Comparison of ENCODE assay signal across 8 mouse cellular contexts in genomic region chr5:120813023-120813422, GRCm38 (mm10). TPM values are rescaled to one million over a fixed set of nuclear protein-coding genes. Genes with fewer than 3 reads are reported as not detected.
A peak's percentile ranks its signal among the peaks of the same experiment; 100 is the strongest.
DNase-seq lines count a peak whose midpoint lies in the region; ATAC-seq and TF ChIP-seq lines count a peak whose summit lies in the region.

No protein-coding gene starts in this region.

- H3K9me3 ChIP-seq in hindbrain, embryonic 10.5 days = no peaks in the 10 kb centered on the region
- no peaks in the 10 kb centered on the region for H3K9me3 ChIP-seq in midbrain, embryonic 10.5 days (replicated peaks)

- H3K36me3 ChIP-seq in kidney, adult 2 months (ENCODE audit: control insufficient read depth, insufficient read depth, low read length) = no peaks in the 10 kb centered on the region
- H3K36me3 ChIP-seq in hindbrain, embryonic 10.5 days = no peaks in the 10 kb centered on the region
- H3K36me3 ChIP-seq in midbrain, embryonic 10.5 days = no peaks in the 10 kb centered on the region

- no peak for TF ChIP-seq CTCF in kidney, adult 2 months (conservative IDR thresholded peaks at IDR 0.05; ENCODE audit: insufficient read depth, insufficient read length, low read depth, low read length)
- no peak for TF ChIP-seq CTCF in bone marrow, adult 2 months (IDR thresholded peaks at IDR 0.05; ENCODE audit: control insufficient read depth, insufficient read depth, low read length)

- DNase-seq in kidney, adult 2 months = no peak
- no peak for DNase-seq in kidney, adult 18-20 months
- DNase-seq in hindbrain, embryonic 10.5 days (ENCODE audit: low spot score) = no peak
- DNase-seq in midbrain, embryonic 10.5 days (ENCODE audit: low spot score) = no peak
- no peak for DNase-seq in left cerebral cortex, postnatal 10 days (ENCODE audit: extremely low spot score in 1 of 2, low spot score in 2 of 2)
- DNase-seq in right cerebral cortex, postnatal 10 days (ENCODE audit: low spot score in 2 of 2) = no peak

- no peak for TF ChIP-seq POLR2A in kidney, adult 2 months (IDR thresholded peaks at IDR 0.05; ENCODE audit: low read depth, low read length)
- TF ChIP-seq POLR2A in bone marrow, adult 2 months (IDR thresholded peaks at IDR 0.05; ENCODE audit: borderline replicate concordance, control insufficient read depth, low read depth, low read length) = no peak

- peaks cover 6% of the 10 kb centered on the region; the same call in 1 of the 2 replicates for H3K4me1 ChIP-seq in kidney, adult 2 months (ENCODE audit: control insufficient read depth, insufficient read depth, low read length)
- H3K4me1 ChIP-seq in bone marrow, adult 2 months (ENCODE audit: control insufficient read depth, insufficient read depth, low read length) = peaks cover 5% of the 10 kb centered on the region
- H3K4me1 ChIP-seq in hindbrain, embryonic 10.5 days (replicated peaks) = peaks cover 13% of the 10 kb centered on the region
- peaks cover 13% of the 10 kb centered on the region for H3K4me1 ChIP-seq in midbrain, embryonic 10.5 days

- ATAC-seq in cerebellum, adult (ENCODE audit: insufficient number of reproducible peaks, low FRiP score, low TSS enrichment) = no peak

- 59% methylated on average over 6 of the region's 6 CpGs for WGBS in kidney, adult 2 months
- 41% methylated on average over 6 of the region's 6 CpGs for WGBS in bone marrow, adult 2 months
- WGBS in hindbrain, embryonic 10.5 days = 85% methylated on average over 6 of the region's 6 CpGs
- 88% methylated on average over 6 of the region's 6 CpGs for WGBS in midbrain, embryonic 10.5 days

- H3K27me3 ChIP-seq in kidney, adult 2 months (replicated peaks; ENCODE audit: control insufficient read depth, insufficient read depth, low read length) = no peaks in the 10 kb centered on the region
- H3K27me3 ChIP-seq in hindbrain, embryonic 10.5 days (ENCODE audit: insufficient read depth, poor library complexity, severe bottlenecking) = no peaks in the 10 kb centered on the region
- no peaks in the 10 kb centered on the region; the same call in 1 of the 2 replicates for H3K27me3 ChIP-seq in midbrain, embryonic 10.5 days (ENCODE audit: low read depth, poor library complexity, severe bottlenecking)

- peak overlapping the region; percentile 50 for H3K4me3 ChIP-seq in kidney, adult 2 months (ENCODE audit: insufficient read depth, low read depth, low read length)
- peak overlapping the region; percentile 91 for H3K4me3 ChIP-seq in bone marrow, adult 2 months (replicated peaks; ENCODE audit: control insufficient read depth, low read depth, low read length)
- H3K4me3 ChIP-seq in hindbrain, embryonic 10.5 days = peak overlapping the region; percentile 41
- peak overlapping the region; percentile 47; the same call in 1 of the 2 replicates for H3K4me3 ChIP-seq in midbrain, embryonic 10.5 days

- intact Hi-C loops in left cerebral cortex, postnatal 10 days (cut with DNase I) = no loop called here

- H3K27ac ChIP-seq in kidney, adult 2 months (ENCODE audit: insufficient read depth, low read depth, low read length) = no peak overlapping the region
- H3K27ac ChIP-seq in bone marrow, adult 2 months (ENCODE audit: control insufficient read depth, insufficient read depth, low read depth, low read length, poor library complexity) = 0 out of 2 replicates have a peak overlapping the region, but pooled peaks have one; percentile 20
- H3K27ac ChIP-seq in hindbrain, embryonic 10.5 days = no peak overlapping the region
- no peak overlapping the region for H3K27ac ChIP-seq in midbrain, embryonic 10.5 days (replicated peaks)

RNA-seq across cellular contexts. Expression of gene Oas1c, which starts 0.7 kb away (rescaled TPM):
- polyA plus RNA-seq in kidney, adult 2 months (2012; rRNA removed) = 2.6 TPM in 2 replicates
- 9.1 and 12.1 TPM in 2 replicates for polyA plus RNA-seq in bone marrow, adult 2 months (2011; ENCODE audit: insufficient read depth, insufficient read length, low replicate concordance, missing spikeins)
- polyA plus RNA-seq in hindbrain, embryonic 10.5 days (2016; fragmentation: Nextera tagmentation; extraction: Ambion mirVana) = 0.25 and 0.41 TPM in 2 replicates
- 0.16 and 0.26 TPM in 2 replicates for polyA plus RNA-seq in midbrain, embryonic 10.5 days (2016; fragmentation: Nextera tagmentation; extraction: Ambion mirVana)
- total RNA-seq in left cerebral cortex, postnatal 10 days (2021) = 1 to 10 TPM; 1.1 TPM

RNA-seq across cellular contexts. Expression of gene Oas1e, which starts 17.7 kb away (rescaled TPM):
- not detected in 2 replicates for polyA plus RNA-seq in kidney, adult 2 months (2012; rRNA removed)
- 3.7 TPM in 1 of 2 replicates, not detected in the other for polyA plus RNA-seq in bone marrow, adult 2 months (2011; ENCODE audit: insufficient read depth, insufficient read length, low replicate concordance, missing spikeins)
- not detected in 2 replicates for polyA plus RNA-seq in hindbrain, embryonic 10.5 days (2016; fragmentation: Nextera tagmentation; extraction: Ambion mirVana)
- polyA plus RNA-seq in midbrain, embryonic 10.5 days (2016; fragmentation: Nextera tagmentation; extraction: Ambion mirVana) = 0.11 TPM in 1 of 2 replicates, not detected in the other
- not detected for total RNA-seq in left cerebral cortex, postnatal 10 days (2021)

RNA-seq across cellular contexts. Expression of gene Oas1f, which starts 34.1 kb away (rescaled TPM):
- 0.08 and 0.19 TPM in 2 replicates for polyA plus RNA-seq in kidney, adult 2 months (2012; rRNA removed)
- polyA plus RNA-seq in bone marrow, adult 2 months (2011; ENCODE audit: insufficient read depth, insufficient read length, low replicate concordance, missing spikeins) = not detected in 2 replicates
- polyA plus RNA-seq in hindbrain, embryonic 10.5 days (2016; fragmentation: Nextera tagmentation; extraction: Ambion mirVana) = not detected in 2 replicates
- not detected in 2 replicates for polyA plus RNA-seq in midbrain, embryonic 10.5 days (2016; fragmentation: Nextera tagmentation; extraction: Ambion mirVana)
- not detected for total RNA-seq in left cerebral cortex, postnatal 10 days (2021)

RNA-seq across cellular contexts. Expression of gene Oas3, which starts 35.6 kb away (rescaled TPM):
- 0.38 and 2.3 TPM in 2 replicates for polyA plus RNA-seq in kidney, adult 2 months (2012; rRNA removed)
- 16.2 and 19.9 TPM in 2 replicates for polyA plus RNA-seq in bone marrow, adult 2 months (2011; ENCODE audit: insufficient read depth, insufficient read length, low replicate concordance, missing spikeins)
- 0.16 TPM in 2 replicates for polyA plus RNA-seq in hindbrain, embryonic 10.5 days (2016; fragmentation: Nextera tagmentation; extraction: Ambion mirVana)
- 0.02 and 0.10 TPM in 2 replicates for polyA plus RNA-seq in midbrain, embryonic 10.5 days (2016; fragmentation: Nextera tagmentation; extraction: Ambion mirVana)
- total RNA-seq in left cerebral cortex, postnatal 10 days (2021) = under 1 TPM in 1 of 2 experiments, not detected in 1; 0.06 TPM

RNA-seq across cellular contexts. Expression of gene Oas1h, which starts 48.2 kb away (rescaled TPM):
- not detected in 2 replicates for polyA plus RNA-seq in kidney, adult 2 months (2012; rRNA removed)
- polyA plus RNA-seq in bone marrow, adult 2 months (2011; ENCODE audit: insufficient read depth, insufficient read length, low replicate concordance, missing spikeins) = not detected in 2 replicates
- 0.09 TPM in 1 of 2 replicates, not detected in the other for polyA plus RNA-seq in hindbrain, embryonic 10.5 days (2016; fragmentation: Nextera tagmentation; extraction: Ambion mirVana)
- polyA plus RNA-seq in midbrain, embryonic 10.5 days (2016; fragmentation: Nextera tagmentation; extraction: Ambion mirVana) = not detected in 2 replicates
- not detected for total RNA-seq in left cerebral cortex, postnatal 10 days (2021)

Comparison
In these comparisons a context has a peak if more than half of its experiments do, and no peak if none do; other contexts are left out.
1. H3K4me3 ChIP-seq: peak in every context shown above with its lines; median percentile 91 in bone marrow, adult 2 months; 50 in kidney, adult 2 months; 47 in midbrain, embryonic 10.5 days; 41 in hindbrain, embryonic 10.5 days.